Mouse (Mus musculus) retina, postnatal 7 days (tissue): Measurements from ENCODE around the gene Isl1.

Experiments used
- DNase-seq: peaks from one replicate; pipeline ENCODE4 v3.0.0-alpha.2; 2012; ENCODE audit warnings: low read depth, low spot score

Gene Isl1

GRCm38 (mm10) chr13:116295401-116295800 lies 14.1 kb downstream of the Isl1 start:
- no peak for DNase-seq

DNA sequence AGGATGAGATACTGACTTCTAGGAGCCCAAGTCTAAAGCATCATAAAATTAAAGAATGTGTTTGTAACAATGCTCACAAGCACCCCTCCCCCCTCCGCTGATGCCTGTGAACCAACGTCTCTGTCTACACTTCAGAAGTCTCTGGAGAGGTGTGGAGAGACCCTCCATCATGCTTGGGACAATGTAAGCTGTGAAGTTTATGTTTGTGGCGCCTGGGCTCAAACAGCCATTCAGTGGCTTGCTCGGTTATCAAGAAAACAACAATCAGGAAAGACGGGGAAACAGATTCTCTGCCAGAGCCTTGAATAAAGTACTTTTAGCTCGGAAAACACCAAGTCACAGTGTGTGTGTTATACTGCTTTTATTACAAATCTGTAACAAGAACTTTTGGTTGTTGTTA lies 14.8 kb downstream of the Isl1 start:
- DNase-seq = no peak

DNA sequence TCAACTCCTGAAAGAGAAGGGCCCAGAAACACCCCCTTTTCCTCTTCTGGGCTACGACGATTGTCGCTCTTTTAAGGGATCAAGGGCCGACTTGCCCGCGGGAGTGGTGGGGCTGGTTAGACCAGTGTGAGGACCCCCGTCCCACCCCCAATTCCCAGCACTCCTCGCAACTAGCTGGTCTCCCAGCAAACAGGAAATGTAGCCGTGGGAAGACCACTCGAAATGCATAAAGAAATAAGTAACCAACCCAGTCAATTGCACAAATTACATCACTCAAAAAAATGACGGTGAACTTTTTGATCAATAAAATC lies 15.4 kb downstream of the Isl1 start:
- no peak for DNase-seq

GRCm38 (mm10) chr13:116293301-116294150 lies 16.0 kb downstream of the Isl1 start:
- no peak for DNase-seq

DNA sequence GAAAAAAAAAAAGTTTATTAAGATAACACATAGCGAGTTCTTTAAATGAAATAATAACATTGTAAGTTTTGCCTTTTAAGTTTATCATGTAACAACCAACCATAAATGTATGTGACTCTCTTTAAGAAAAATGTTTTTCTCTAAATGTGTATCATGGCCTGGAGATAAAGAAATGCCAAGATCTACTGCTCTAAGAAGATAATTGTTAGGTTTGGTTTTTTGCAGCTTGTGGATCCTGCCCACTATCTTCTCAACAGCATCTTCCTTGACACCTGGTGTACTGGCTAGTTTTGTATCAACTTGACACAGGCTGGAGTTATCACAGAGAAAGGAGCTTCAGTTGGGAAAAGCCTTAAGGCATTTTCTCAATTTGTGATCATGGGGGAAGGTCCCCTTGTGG lies 19.8 kb downstream of the Isl1 start:
- no peak for DNase-seq

- no peak for DNase-seq
Observed at GRCm38 (mm10) chr13:116279207-116279772, 30.2 kb downstream of the Isl1 start.
